Mouse (Mus musculus) embryonic facial prominence, embryonic 11.5 days (tissue): ENCODE measurements around the gene Trafd1. TPM values are rescaled to one million over a fixed set of nuclear protein-coding genes. Genes with fewer than 3 reads are reported as not detected.
"Not testable (repeated sequence)": the region's sequence is repeated elsewhere in the genome, so short reads cannot be mapped to it uniquely, and the experiment has no call there.

Experiments
- ATAC-seq: fragments of 200-750 bp; cut with Nextera tagmentation; replicated peaks from 2 replicates; pipeline ENCODE4 v1.8.0; 2017; ENCODE audit warnings: low read depth; ENCODE audit not compliant: insufficient number of reproducible peaks, low FRiP score, low TSS enrichment
- DNase-seq: peaks from one replicate; pipeline ENCODE4 v3.0.0-alpha.2; 2015; ENCODE audit warnings: low spot score
- H3K27ac ChIP-seq: fragments of 300-500 bp; sonication (generic); replicated peaks from 2 replicates; pipeline ENCODE4 v1.5.1; 2014; ENCODE audit warnings: mild to moderate bottlenecking, low read depth, low read length, control low read depth
- H3K27me3 ChIP-seq: fragments of 300-500 bp; sonication (generic); 2 replicates; pipeline ENCODE4 v1.6.1; 2014; ENCODE audit warnings: mild to moderate bottlenecking, low read length, moderate library complexity, mixed read lengths; ENCODE audit not compliant: control insufficient read depth, insufficient read depth
- H3K36me3 ChIP-seq: fragments of 300-500 bp; sonication (generic); replicated peaks from 2 replicates; pipeline ENCODE4 v1.6.1; 2014; ENCODE audit warnings: low read depth, mild to moderate bottlenecking, low read length, moderate library complexity, mixed read lengths; ENCODE audit not compliant: control insufficient read depth, insufficient read depth
- H3K4me1 ChIP-seq: fragments of 300-500 bp; sonication (generic); 2 replicates; pipeline ENCODE4 v1.6.1; 2014; ENCODE audit warnings: low read length, mixed read lengths; ENCODE audit not compliant: control insufficient read depth, insufficient read depth
- H3K4me2 ChIP-seq: fragments of 300-500 bp; sonication (generic); 2 replicates; pipeline ENCODE4 v1.6.1; 2014; ENCODE audit warnings: low read depth, mild to moderate bottlenecking, control low read depth, low read length, moderate library complexity
- H3K4me3 ChIP-seq: fragments of 300-500 bp; sonication (generic); 2 replicates; pipeline ENCODE4 v1.5.1; 2014; ENCODE audit warnings: low read depth, low read length, control low read depth
- H3K9ac ChIP-seq: fragments of 300-500 bp; sonication (generic); replicated peaks from 2 replicates; pipeline ENCODE4 v1.6.1; 2014; ENCODE audit warnings: mild to moderate bottlenecking, control low read depth, low read length
- H3K9me3 ChIP-seq: fragments of 300-500 bp; sonication (generic); replicated peaks from 2 replicates; pipeline ENCODE4 v1.6.1; 2016; ENCODE audit warnings: mild to moderate bottlenecking, low read length, inconsistent platforms, mixed read lengths; ENCODE audit not compliant: control insufficient read depth
- WGBS: fragments of 180-500 bp; shearing (Covaris S2); extraction: QIAGEN DNeasy Blood & Tissue Kit; methylation state at CpG from one replicate; pipeline ENCODE4 v1.1.7; 2014; 5-methylcytosine and 5-hydroxymethylcytosine counted together
- polyA plus RNA-seq: library from polyadenylated mRNA; unstranded; fragments of >200 nt; fragmentation: Nextera tagmentation; extraction: Ambion mirVana; gene quantifications from 2 replicates; pipeline ENCODE4 v1.2.1, GENCODE M21; 2014

The Trafd1 gene
- polyA plus RNA-seq, 1 experiment from 2014 or later, result 62.1 TPM

DNA sequence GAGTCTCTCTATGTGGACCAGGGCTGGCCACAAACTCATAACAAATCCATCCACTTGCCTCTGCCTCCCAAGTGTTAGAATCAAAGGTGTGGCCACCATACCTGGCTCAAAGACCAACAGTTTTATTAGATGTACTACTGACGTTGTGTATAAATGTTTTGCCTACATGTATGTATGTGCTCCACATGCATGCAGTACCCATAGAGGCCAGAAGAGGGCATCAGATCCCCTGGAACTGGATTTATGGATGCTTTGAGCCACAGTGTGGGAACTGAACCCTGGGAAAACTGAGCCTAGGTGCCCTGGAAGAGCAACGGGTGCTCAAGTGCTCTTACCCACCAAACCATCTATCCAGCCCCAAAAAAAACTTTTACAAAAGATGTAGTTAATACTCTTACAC is 4.7 kb downstream of the Trafd1 start:
- H3K9ac ChIP-seq, result no peak overlapping the region
- H3K4me2 ChIP-seq, result no peak overlapping the region
- peaks cover 10% of the 10 kb centered on the region for H3K36me3 ChIP-seq
- H3K4me1 ChIP-seq, result no peaks in the 10 kb centered on the region
- H3K9me3 ChIP-seq, result no peaks in the 10 kb centered on the region
- no peak overlapping the region for H3K27ac ChIP-seq
- ATAC-seq, result no peak
- DNase-seq, result no peak
- H3K4me3 ChIP-seq, result no peak overlapping the region
- WGBS, result 97% methylated on average over 2 of the region's 2 CpGs
- no peaks in the 10 kb centered on the region for H3K27me3 ChIP-seq

- no peaks in the 10 kb centered on the region for H3K4me1 ChIP-seq
- no peak overlapping the region for H3K27ac ChIP-seq
- 94% methylated on average over 13 of the region's 13 CpGs for whole genome bisulfite sequencing
- no peak overlapping the region for H3K4me2 ChIP-seq
- H3K4me3 ChIP-seq, result no peak overlapping the region
- H3K9me3 ChIP-seq, result no peaks in the 10 kb centered on the region
- H3K9ac ChIP-seq, result no peak overlapping the region
- H3K36me3 ChIP-seq, result peaks cover 12% of the 10 kb centered on the region
- ATAC-seq, result no peak
- DNase-seq, result no peak
- no peaks in the 10 kb centered on the region for H3K27me3 ChIP-seq
Measured at GRCm38 (mm10) chr5:121378678-121379256, 6.7 kb downstream of the Trafd1 start.

DNA sequence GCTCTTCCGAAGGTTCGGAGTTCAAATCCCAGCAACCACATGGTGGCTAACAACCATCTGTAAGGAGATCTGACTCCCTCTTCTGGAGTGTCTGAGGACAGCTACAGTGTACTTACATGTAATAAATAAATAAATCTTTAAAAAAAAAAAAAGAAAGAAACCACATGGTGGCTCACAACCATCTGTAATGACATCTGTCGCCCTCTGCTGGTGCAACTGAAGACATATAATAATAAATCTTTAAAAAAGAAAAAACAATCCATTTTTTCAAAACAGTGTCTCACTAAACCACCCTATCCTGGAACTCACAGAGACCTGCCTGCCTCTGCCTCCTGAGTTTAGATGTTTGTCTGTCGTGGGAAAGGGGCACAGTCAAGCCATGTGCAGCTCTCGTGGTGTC is 8.5 kb downstream of the Trafd1 start:
- H3K27ac ChIP-seq, H3K9me3 ChIP-seq, H3K9ac ChIP-seq, H3K4me1 ChIP-seq, H3K4me2 ChIP-seq, H3K27me3 ChIP-seq, H3K4me3 ChIP-seq, ATAC-seq: not testable (repeated sequence)
- 74% methylated on average over 5 of the region's 5 CpGs for WGBS
- H3K36me3 ChIP-seq, result peaks cover 12% of the 10 kb centered on the region
- peak; percentile 39 for DNase-seq

- Histone ChIP-seq H3K27me3 (no peaks in the 10 kb centered on the region), H3K9ac (no peak overlapping the region), H3K4me2 (no peak overlapping the region), H3K9me3 (no peaks in the 10 kb centered on the region), H3K27ac (no peak overlapping the region), H3K4me1 (no peaks in the 10 kb centered on the region), H3K4me3 (no peak overlapping the region), H3K36me3 (peaks cover 9% of the 10 kb centered on the region; the same call in 1 of the 2 replicates)
- ATAC-seq (no peak), DNase-seq (no peak)
- 84% methylated on average over 3 of the region's 3 CpGs for WGBS
Measured at GRCm38 (mm10) chr5:121374790-121375189, 10.6 kb downstream of the Trafd1 start.

DNA sequence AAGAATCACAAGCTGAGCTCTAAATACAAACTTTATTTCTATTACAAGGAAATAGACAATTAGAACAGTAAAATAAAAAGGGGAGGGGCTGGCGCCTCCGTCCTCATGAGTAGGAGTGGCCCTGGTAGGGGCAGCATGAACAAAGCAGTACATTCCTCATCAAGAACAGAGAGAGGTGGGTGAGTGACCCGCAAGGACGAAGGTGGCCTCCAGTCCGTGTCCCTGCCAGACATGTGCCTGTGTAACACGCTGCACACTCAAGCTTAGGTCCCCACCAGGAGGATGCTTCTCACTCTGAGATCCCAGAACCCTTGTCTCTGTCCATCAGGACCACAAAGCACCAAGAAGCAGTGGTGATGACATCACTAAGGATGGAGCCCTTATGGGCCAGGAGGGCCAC is 13.7 kb downstream of the Trafd1 start:
- WGBS, result 89% methylated on average over 6 of the region's 6 CpGs
- no peaks in the 10 kb centered on the region for H3K4me1 ChIP-seq
- H3K4me2 ChIP-seq, result no peak overlapping the region
- H3K4me3 ChIP-seq, result no peak overlapping the region
- H3K9ac ChIP-seq, result no peak overlapping the region
- no peaks in the 10 kb centered on the region for H3K27me3 ChIP-seq
- H3K27ac ChIP-seq, result no peak overlapping the region
- peaks cover 2% of the 10 kb centered on the region for H3K36me3 ChIP-seq
- DNase-seq (no peak), ATAC-seq (no peak)
- H3K9me3 ChIP-seq, result no peaks in the 10 kb centered on the region

- Histone ChIP-seq H3K36me3 (peaks cover 4% of the 10 kb centered on the region), H3K4me3 (no peak overlapping the region), H3K4me1 (no peaks in the 10 kb centered on the region), H3K27ac (no peak overlapping the region), H3K4me2 (no peak overlapping the region), H3K9me3 (no peaks in the 10 kb centered on the region), H3K9ac (no peak overlapping the region), H3K27me3 (no peaks in the 10 kb centered on the region)
- ATAC-seq, result 0 out of 2 replicates have a peak, but pooled peaks have one; percentile 16
- WGBS, result 89% methylated on average over 4 of the region's 4 CpGs
- DNase-seq, result no peak
Measured at GRCm38 (mm10) chr5:121367255-121367654, 18.2 kb downstream of the Trafd1 start.

- H3K4me3 ChIP-seq, result no peak overlapping the region
Measured at GRCm38 (mm10) chr5:121366449-121367225, 18.8 kb downstream of the Trafd1 start.

GRCm38 (mm10) chr5:121363441-121363840 is 22.0 kb downstream of the Trafd1 start:
- Histone ChIP-seq H3K27ac (no peak overlapping the region), H3K27me3 (no peaks in the 10 kb centered on the region), H3K9me3 (no peaks in the 10 kb centered on the region), H3K36me3 (peaks cover 10% of the 10 kb centered on the region), H3K4me3 (no peak overlapping the region), H3K9ac (no peak overlapping the region), H3K4me2 (no peak overlapping the region), H3K4me1 (no peaks in the 10 kb centered on the region)
- WGBS, result 84% methylated on average over 7 of the region's 7 CpGs
- no peak for DNase-seq
- no peak for ATAC-seq

More at GRCm38 (mm10) chr5:121366449-121367225, 18.8 kb downstream of the Trafd1 start:
- DNase-seq, result no peak
- WGBS, result 80% methylated on average over 16 of the region's 16 CpGs
- Histone ChIP-seq H3K27ac (no peak overlapping the region), H3K9ac (no peak overlapping the region), H3K4me2 (no peak overlapping the region), H3K9me3 (no peaks in the 10 kb centered on the region), H3K27me3 (no peaks in the 10 kb centered on the region), H3K36me3 (peaks cover 7% of the 10 kb centered on the region), H3K4me1 (no peaks in the 10 kb centered on the region)
- ATAC-seq, result no peak
